Mouse (Mus musculus) cerebellum, adult 9-10 months (tissue): ENCODE measurements at regions not wholly inside any gene's neighbourhood (a gene's known extent, or its start where the extent isn't known, plus 50 kb on each side); places are given as distances from the start of the nearest gene placed in this dataset.

Experiments
- DNase-seq: peaks from one replicate; pipeline ENCODE4 v3.0.0; 2022

GRCm38 (mm10) chr15:7574811-7575210 lies 176.6 kb upstream of the Egflam start:
- no peak for DNase-seq

- no peak for DNase-seq
Measured at GRCm38 (mm10) chr15:7578439-7578838, 180.2 kb upstream of the Egflam start.

GRCm38 (mm10) chr15:7587210-7587609 lies 189.0 kb upstream of the Egflam start:
- no peak for DNase-seq

- no peak for DNase-seq
Measured at GRCm38 (mm10) chr15:7591486-7591885, 193.3 kb upstream of the Egflam start.

- DNase-seq, result no peak
Measured at GRCm38 (mm10) chr15:7597335-7597734, 199.1 kb upstream of the Egflam start.

GRCm38 (mm10) chr15:7597805-7598204 lies 199.6 kb upstream of the Egflam start:
- DNase-seq, result no peak

GRCm38 (mm10) chr15:7601540-7601939 lies 203.3 kb upstream of the Egflam start:
- DNase-seq, result no peak

- DNase-seq, result no peak
Measured at GRCm38 (mm10) chr15:7604847-7605246, 205.8 kb upstream of the Gdnf start.

- no peak for DNase-seq
Measured at GRCm38 (mm10) chr15:7617954-7618353, 192.7 kb upstream of the Gdnf start.

GRCm38 (mm10) chr15:7623026-7623425 lies 187.6 kb upstream of the Gdnf start:
- DNase-seq, result no peak

- DNase-seq, result no peak
Measured at GRCm38 (mm10) chr15:7624689-7625472, 185.8 kb upstream of the Gdnf start.

GRCm38 (mm10) chr15:7629826-7630225 lies 180.8 kb upstream of the Gdnf start:
- no peak for DNase-seq

- no peak for DNase-seq
Measured at GRCm38 (mm10) chr15:7635234-7635633, 175.4 kb upstream of the Gdnf start.

GRCm38 (mm10) chr15:7639444-7639843 lies 171.2 kb upstream of the Gdnf start:
- no peak for DNase-seq

- DNase-seq, result no peak
Measured at GRCm38 (mm10) chr15:7642075-7642474, 168.6 kb upstream of the Gdnf start.

GRCm38 (mm10) chr15:7650705-7651104 lies 159.9 kb upstream of the Gdnf start:
- DNase-seq, result no peak

- DNase-seq, result no peak
Measured at GRCm38 (mm10) chr15:7663888-7664287, 146.8 kb upstream of the Gdnf start.

- DNase-seq, result no peak
Measured at GRCm38 (mm10) chr15:7669631-7670030, 141.0 kb upstream of the Gdnf start.

- no peak for DNase-seq
Measured at GRCm38 (mm10) chr15:7676970-7677369, 133.7 kb upstream of the Gdnf start.

GRCm38 (mm10) chr15:7678711-7679110 lies 131.9 kb upstream of the Gdnf start:
- DNase-seq, result no peak

GRCm38 (mm10) chr15:7681011-7681410 lies 129.6 kb upstream of the Gdnf start:
- DNase-seq, result no peak

GRCm38 (mm10) chr15:7683235-7683974 lies 127.2 kb upstream of the Gdnf start:
- DNase-seq, result no peak

- DNase-seq, result no peak
Measured at GRCm38 (mm10) chr15:7691251-7691650, 119.4 kb upstream of the Gdnf start.

GRCm38 (mm10) chr15:7692096-7692495 lies 118.5 kb upstream of the Gdnf start:
- no peak for DNase-seq
